Comparison of ENCODE assay signal across 8 mouse cellular contexts in genomic region chr16:30510504-30511451, GRCm38 (mm10). TPM values are rescaled to one million over a fixed set of nuclear protein-coding genes. Genes with fewer than 3 reads are reported as not detected.
DNase-seq lines count a peak whose midpoint lies in the region; ATAC-seq lines count a peak whose summit lies in the region.

No protein-coding gene starts in this region.

- H3K27ac ChIP-seq in hindbrain, embryonic 15.5 days (replicated peaks) = peak overlapping the region; percentile 88

- ATAC-seq in hindbrain, embryonic 15.5 days (ENCODE audit: low FRiP score, low read depth) = peak; percentile 92

- peak; percentile 87 for DNase-seq in R1 (ENCODE audit: low read depth, low spot score)
- peak; percentile 90 to 93 for DNase-seq in cerebellum, postnatal 25 days
- DNase-seq in frontal cortex, postnatal 36 days (ENCODE audit: low spot score in 2 of 2) = peak; percentile 82 to 87
- DNase-seq in left cerebral cortex, adult 11 months (ENCODE audit: low spot score) = peak; percentile 72
- DNase-seq in lung, postnatal 4 days = peak; percentile 90
- DNase-seq in retina, postnatal 7 days (ENCODE audit: low read depth, low spot score) = peak; percentile 74
- DNase-seq in urinary bladder, adult 18-20 months (ENCODE audit: low spot score in 2 of 2) = peak; percentile 80 to 82

- H3K9ac ChIP-seq in hindbrain, embryonic 15.5 days = peak overlapping the region; percentile 74

- H3K4me3 ChIP-seq in hindbrain, embryonic 15.5 days = peak overlapping the region; percentile 55

- H3K9me3 ChIP-seq in hindbrain, embryonic 15.5 days = no peaks in the 10 kb centered on the region

- WGBS in hindbrain, embryonic 15.5 days = 3% methylated on average over 44 of the region's 44 CpGs

- peaks cover 29% of the 10 kb centered on the region for H3K4me1 ChIP-seq in hindbrain, embryonic 15.5 days (replicated peaks)

- H3K4me2 ChIP-seq in hindbrain, embryonic 15.5 days = peak overlapping the region; percentile 67

- H3K36me3 ChIP-seq in hindbrain, embryonic 15.5 days = peaks cover 10% of the 10 kb centered on the region; the same call in 1 of the 2 replicates

- H3K27me3 ChIP-seq in hindbrain, embryonic 15.5 days = no peaks in the 10 kb centered on the region

RNA-seq across cellular contexts. Expression of gene Tmem44, which starts 39.9 kb away (rescaled TPM):
- 67.9 and 72.6 TPM in 2 replicates for polyA plus RNA-seq in hindbrain, embryonic 15.5 days (2015; fragmentation: Nextera tagmentation; extraction: Ambion mirVana)

Comparison
In these comparisons a context has a peak if more than half of its experiments do, and no peak if none do; other contexts are left out.
1. Peak in every context shown above with its lines: DNase-seq, ATAC-seq, H3K4me3 ChIP-seq and H3K27ac ChIP-seq.